Mouse (Mus musculus) embryonic facial prominence, embryonic 13.5 days (tissue): ENCODE results near the gene Dnajb1. TPM values are rescaled to one million over a fixed set of nuclear protein-coding genes. Genes with fewer than 3 reads are reported as not detected.
"Not testable (repeated sequence)": the region's sequence is repeated elsewhere in the genome, so short reads cannot be mapped to it uniquely, and the experiment has no call there.

Experiments used
- ATAC-seq: fragments of 200-750 bp; cut with Nextera tagmentation; 2 replicates; pipeline ENCODE4 v1.8.0; 2017; ENCODE audit warnings: low read depth; ENCODE audit not compliant: insufficient number of reproducible peaks, insufficient read depth, low FRiP score, low TSS enrichment
- H3K27ac ChIP-seq: fragments of 300-500 bp; sonication (generic); 2 replicates; pipeline ENCODE4 v1.5.1; 2015; ENCODE audit warnings: moderate library complexity, mild to moderate bottlenecking, inconsistent platforms
- H3K27me3 ChIP-seq: fragments of 300-500 bp; sonication (generic); 2 replicates; pipeline ENCODE4 v1.6.1; 2015; ENCODE audit warnings: mild to moderate bottlenecking, inconsistent platforms
- H3K36me3 ChIP-seq: fragments of 300-500 bp; sonication (generic); 2 replicates; pipeline ENCODE4 v1.6.1; 2015; ENCODE audit warnings: mild to moderate bottlenecking, inconsistent platforms
- H3K4me1 ChIP-seq: fragments of 300-500 bp; sonication (generic); 2 replicates; pipeline ENCODE4 v1.6.1; 2015; ENCODE audit warnings: inconsistent platforms
- H3K4me2 ChIP-seq: fragments of 300-500 bp; sonication (generic); 2 replicates; pipeline ENCODE4 v1.6.1; 2015; ENCODE audit warnings: moderate library complexity, mild to moderate bottlenecking, inconsistent platforms
- H3K4me3 ChIP-seq: fragments of 300-500 bp; sonication (generic); 2 replicates; pipeline ENCODE4 v1.5.1; 2015; ENCODE audit warnings: mild to moderate bottlenecking, inconsistent platforms
- H3K9ac ChIP-seq: fragments of 300-500 bp; sonication (generic); 2 replicates; pipeline ENCODE4 v1.6.1; 2015; ENCODE audit warnings: mild to moderate bottlenecking, inconsistent platforms
- H3K9me3 ChIP-seq: fragments of 300-500 bp; sonication (generic); 2 replicates; pipeline ENCODE4 v1.6.1; 2016; ENCODE audit warnings: inconsistent platforms
- WGBS: fragments of 180-500 bp; shearing (Covaris S2); methylation state at CpG from one replicate; pipeline ENCODE4 v1.1.7; 2015; ENCODE audit warnings: mixed read lengths; 5-methylcytosine and 5-hydroxymethylcytosine counted together
- polyA plus RNA-seq: library from polyadenylated mRNA; unstranded; fragments of >200 nt; fragmentation: Nextera tagmentation; extraction: Ambion mirVana; gene quantifications from 2 replicates; pipeline ENCODE4 v1.2.1, GENCODE M21; 2015

The Dnajb1 gene
- polyA plus RNA-seq, 1 experiment from 2014 or later, result 68.8 TPM

- H3K9ac ChIP-seq, H3K36me3 ChIP-seq, H3K27me3 ChIP-seq, H3K9me3 ChIP-seq, ATAC-seq: not testable (repeated sequence)
- Histone ChIP-seq H3K4me2 (peak overlapping the region; percentile 85), H3K4me3 (peak overlapping the region; percentile 84), H3K4me1 (peaks cover 30% of the 10 kb centered on the region), H3K27ac (peak overlapping the region; percentile 90)
- 54% methylated on average over 3 of the region's 3 CpGs for WGBS
These were observed 13.0 kb upstream of the Dnajb1 start for GRCm38 (mm10) chr8:83595050-83595345.

- Histone ChIP-seq H3K4me3 (no peak overlapping the region), H3K4me1 (peaks cover 20% of the 10 kb centered on the region), H3K27me3 (no peaks in the 10 kb centered on the region), H3K36me3 (peaks cover 1% of the 10 kb centered on the region; the same call in 1 of the 2 replicates), H3K27ac (no peak overlapping the region), H3K4me2 (no peak overlapping the region), H3K9me3 (no peaks in the 10 kb centered on the region), H3K9ac (no peak overlapping the region)
- 34% methylated on average over 3 of the region's 3 CpGs for WGBS
- no peak for ATAC-seq
These were observed 11.6 kb upstream of the Dnajb1 start for GRCm38 (mm10) chr8:83596369-83596768.

- peaks cover 4% of the 10 kb centered on the region for H3K4me1 ChIP-seq
- ATAC-seq, result no peak
- 24% methylated on average over 1 of the region's 1 CpGs for WGBS
- no peaks in the 10 kb centered on the region for H3K9me3 ChIP-seq
- H3K27ac ChIP-seq, result no peak overlapping the region
- no peaks in the 10 kb centered on the region for H3K27me3 ChIP-seq
- no peak overlapping the region for H3K4me2 ChIP-seq
- no peaks in the 10 kb centered on the region for H3K36me3 ChIP-seq
- H3K4me3 ChIP-seq, result no peak overlapping the region
- H3K9ac ChIP-seq, result no peak overlapping the region
These were observed 9.8 kb upstream of the Dnajb1 start for GRCm38 (mm10) chr8:83598146-83598545.

- ATAC-seq, result no peak
- Histone ChIP-seq H3K27ac (no peak overlapping the region), H3K27me3 (no peaks in the 10 kb centered on the region), H3K9me3 (no peaks in the 10 kb centered on the region), H3K4me3 (no peak overlapping the region), H3K36me3 (no peaks in the 10 kb centered on the region), H3K9ac (no peak overlapping the region), H3K4me1 (no peaks in the 10 kb centered on the region), H3K4me2 (no peak overlapping the region)
These were observed 8.2 kb upstream of the Dnajb1 start for GRCm38 (mm10) chr8:83599814-83600213.

- 75% methylated on average over 2 of the region's 2 CpGs for WGBS
- H3K4me2 ChIP-seq, result no peak overlapping the region
- H3K4me1 ChIP-seq, result 0 out of 2 replicates have a peak, but pooled peaks cover 6% of the 10 kb centered on the region
- no peak for ATAC-seq
- H3K9ac ChIP-seq, result no peak overlapping the region
- H3K27me3 ChIP-seq, result no peaks in the 10 kb centered on the region
- H3K9me3 ChIP-seq, result no peaks in the 10 kb centered on the region
- H3K36me3 ChIP-seq, result no peaks in the 10 kb centered on the region
- no peak overlapping the region for H3K27ac ChIP-seq
- H3K4me3 ChIP-seq, result no peak overlapping the region
These were observed 5.4 kb upstream of the Dnajb1 start for GRCm38 (mm10) chr8:83602650-83603029.

- peak overlapping the region; percentile 83 for H3K4me2 ChIP-seq
- H3K4me3 ChIP-seq, result peak overlapping the region; percentile 77
- peak overlapping the region; percentile 87 for H3K9ac ChIP-seq
- ATAC-seq, result peak; percentile 77
- H3K36me3 ChIP-seq, result peaks cover 38% of the 10 kb centered on the region
- peak overlapping the region; percentile 99 for H3K27ac ChIP-seq
- H3K27me3 ChIP-seq, result no peaks in the 10 kb centered on the region
- H3K9me3 ChIP-seq, result no peaks in the 10 kb centered on the region
- H3K4me1 ChIP-seq, result peaks cover 24% of the 10 kb centered on the region
- WGBS, result under 1% methylated on average over 51 of the region's 51 CpGs
These were observed 421 bp downstream of the Dnajb1 start for GRCm38 (mm10) chr8:83608398-83608829.

GRCm38 (mm10) chr8:83609086-83609485, 1.1 kb downstream of the Dnajb1 start:
- 21% methylated on average over 9 of the region's 9 CpGs for WGBS
- Histone ChIP-seq H3K4me1 (peaks cover 24% of the 10 kb centered on the region), H3K36me3 (peaks cover 45% of the 10 kb centered on the region), H3K27me3 (no peaks in the 10 kb centered on the region), H3K27ac (peak overlapping the region; percentile 99), H3K4me3 (peak overlapping the region; percentile 77), H3K4me2 (peak overlapping the region; percentile 83), H3K9ac (peak overlapping the region; percentile 87), H3K9me3 (no peaks in the 10 kb centered on the region)
- no peak for ATAC-seq

GRCm38 (mm10) chr8:83609547-83610180, 1.7 kb downstream of the Dnajb1 start:
- Histone ChIP-seq H3K27me3 (no peaks in the 10 kb centered on the region), H3K4me2 (peak overlapping the region; percentile 83), H3K4me3 (peak overlapping the region; percentile 77), H3K27ac (0 out of 2 replicates have a peak overlapping the region, but pooled peaks have one; percentile 99), H3K9ac (peak overlapping the region; percentile 87), H3K9me3 (no peaks in the 10 kb centered on the region), H3K4me1 (peaks cover 24% of the 10 kb centered on the region), H3K36me3 (peaks cover 47% of the 10 kb centered on the region)
- ATAC-seq, result no peak
- WGBS, result 92% methylated on average over 10 of the region's 10 CpGs

GRCm38 (mm10) chr8:83611921-83612320, 3.9 kb downstream of the Dnajb1 start:
- Histone ChIP-seq H3K9me3 (no peaks in the 10 kb centered on the region), H3K4me1 (peaks cover 22% of the 10 kb centered on the region), H3K4me2 (no peak overlapping the region), H3K9ac (no peak overlapping the region), H3K4me3 (no peak overlapping the region), H3K36me3 (peaks cover 47% of the 10 kb centered on the region), H3K27me3 (no peaks in the 10 kb centered on the region), H3K27ac (no peak overlapping the region)
- 93% methylated on average over 4 of the region's 4 CpGs for whole genome bisulfite sequencing
- ATAC-seq, result no peak

GRCm38 (mm10) chr8:83613695-83614094, 5.7 kb downstream of the Dnajb1 start:
- H3K4me1 ChIP-seq, result peaks cover 17% of the 10 kb centered on the region
- H3K4me3 ChIP-seq, result no peak overlapping the region
- no peaks in the 10 kb centered on the region for H3K27me3 ChIP-seq
- ATAC-seq, result no peak
- WGBS, result 96% methylated on average over 4 of the region's 4 CpGs
- H3K4me2 ChIP-seq, result no peak overlapping the region
- no peak overlapping the region for H3K9ac ChIP-seq
- H3K9me3 ChIP-seq, result 0 out of 2 replicates have a peak, but pooled peaks cover 2% of the 10 kb centered on the region
- H3K27ac ChIP-seq, result no peak overlapping the region
- H3K36me3 ChIP-seq, result peaks cover 47% of the 10 kb centered on the region

- H3K4me1 ChIP-seq, result no peaks in the 10 kb centered on the region
- ATAC-seq, result no peak
- 0 out of 2 replicates have a peak, but pooled peaks cover 2% of the 10 kb centered on the region for H3K9me3 ChIP-seq
- no peak overlapping the region for H3K27ac ChIP-seq
- H3K4me2 ChIP-seq, result no peak overlapping the region
- no peak overlapping the region for H3K9ac ChIP-seq
- peaks cover 27% of the 10 kb centered on the region for H3K36me3 ChIP-seq
- no peak overlapping the region for H3K4me3 ChIP-seq
- H3K27me3 ChIP-seq, result no peaks in the 10 kb centered on the region
These were observed 8.6 kb downstream of the Dnajb1 start for GRCm38 (mm10) chr8:83616625-83617024.

GRCm38 (mm10) chr8:83617111-83617510, 9.1 kb downstream of the Dnajb1 start:
- Histone ChIP-seq H3K9me3 (0 out of 2 replicates have a peak, but pooled peaks cover 2% of the 10 kb centered on the region), H3K27me3 (no peaks in the 10 kb centered on the region), H3K4me1 (no peaks in the 10 kb centered on the region), H3K27ac (no peak overlapping the region), H3K4me3 (no peak overlapping the region), H3K9ac (no peak overlapping the region), H3K36me3 (peaks cover 22% of the 10 kb centered on the region), H3K4me2 (no peak overlapping the region)
- no peak for ATAC-seq
- WGBS, result 91% methylated on average over 2 of the region's 2 CpGs
